Mouse (Mus musculus): ENCODE data around the gene Col6a3.

Col6a3 gene

GRCm38 (mm10) chr1:90793368-90793767 lies 50.4 kb downstream of the Col6a3 start:
- DNase-seq = no peak

- no peak for DNase-seq
These were observed 52.8 kb downstream of the Col6a3 start for GRCm38 (mm10) chr1:90790925-90791324.

- DNase-seq = no peak
These were observed 54.3 kb downstream of the Col6a3 start for GRCm38 (mm10) chr1:90789506-90789905.

- no peak for DNase-seq
These were observed 63.3 kb downstream of the Col6a3 start for GRCm38 (mm10) chr1:90780446-90780845.

GRCm38 (mm10) chr1:90779072-90779471 lies 64.7 kb downstream of the Col6a3 start:
- DNase-seq = peak in 1 of 2 experiments; percentile 23

DNA sequence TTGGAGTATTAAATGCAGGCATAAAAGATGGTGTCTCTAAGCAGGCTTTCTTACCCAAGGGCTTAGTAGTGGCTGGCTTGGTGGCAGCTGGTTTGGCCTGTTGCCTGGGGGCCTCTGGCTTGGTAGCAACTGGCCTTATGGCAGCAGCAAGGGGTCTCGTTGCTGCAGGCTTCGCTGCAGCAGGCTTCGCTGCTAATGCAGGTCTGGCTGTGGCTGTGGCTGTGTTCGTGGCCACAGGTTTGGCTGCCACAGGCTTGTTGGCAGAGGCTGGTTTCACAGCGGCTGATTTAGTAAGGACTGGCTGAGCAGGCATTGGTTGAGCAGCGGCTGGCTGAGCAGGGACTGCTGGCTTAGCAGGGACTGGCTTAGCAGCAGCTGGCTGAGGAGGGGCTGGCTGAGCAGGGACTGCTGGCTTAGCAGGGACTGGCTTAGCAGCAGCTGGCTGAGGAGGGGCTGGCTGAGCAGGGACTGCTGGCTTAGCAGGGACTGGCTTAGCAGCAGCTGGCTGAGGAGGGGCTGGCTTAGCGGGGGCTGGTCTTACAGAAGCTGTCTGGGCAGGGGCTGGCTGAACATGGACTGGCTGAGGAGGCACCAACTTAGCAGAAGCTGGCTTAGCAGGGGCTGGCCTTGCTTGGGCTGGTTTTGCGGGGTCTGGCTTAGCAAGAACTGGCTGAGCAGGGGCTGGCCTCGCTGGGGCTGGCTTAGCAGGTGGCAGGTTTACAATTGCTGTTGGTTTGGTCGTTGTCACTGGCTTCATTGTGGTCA lies 68.1 kb downstream of the Col6a3 start:
- peak; percentile 20 to 33 for DNase-seq

- no peak for DNase-seq
These were observed 72.6 kb downstream of the Col6a3 start for GRCm38 (mm10) chr1:90771172-90771571.

- DNase-seq = no peak
These were observed 73.7 kb downstream of the Col6a3 start for GRCm38 (mm10) chr1:90770027-90770426.

DNA sequence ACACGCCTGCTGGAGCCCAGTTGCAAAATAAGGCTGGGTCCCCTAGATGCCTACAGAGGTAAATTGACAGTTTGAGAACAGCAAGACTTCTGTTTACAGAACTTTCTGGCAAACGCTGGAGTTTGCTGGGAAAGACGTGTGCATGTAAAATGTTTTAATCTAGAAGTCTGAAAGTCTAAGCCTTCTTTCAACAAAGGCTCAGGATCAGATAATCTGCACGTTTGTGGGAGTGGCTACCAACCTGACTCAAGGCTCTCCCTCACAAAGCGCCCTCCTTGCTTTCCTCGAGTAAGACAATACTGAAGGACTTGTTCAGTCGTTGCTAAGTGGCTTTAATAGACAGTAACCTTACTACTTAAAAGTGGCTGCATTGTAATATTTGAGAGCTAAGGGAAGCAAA lies 74.5 kb downstream of the Col6a3 start:
- DNase-seq = no peak

DNA sequence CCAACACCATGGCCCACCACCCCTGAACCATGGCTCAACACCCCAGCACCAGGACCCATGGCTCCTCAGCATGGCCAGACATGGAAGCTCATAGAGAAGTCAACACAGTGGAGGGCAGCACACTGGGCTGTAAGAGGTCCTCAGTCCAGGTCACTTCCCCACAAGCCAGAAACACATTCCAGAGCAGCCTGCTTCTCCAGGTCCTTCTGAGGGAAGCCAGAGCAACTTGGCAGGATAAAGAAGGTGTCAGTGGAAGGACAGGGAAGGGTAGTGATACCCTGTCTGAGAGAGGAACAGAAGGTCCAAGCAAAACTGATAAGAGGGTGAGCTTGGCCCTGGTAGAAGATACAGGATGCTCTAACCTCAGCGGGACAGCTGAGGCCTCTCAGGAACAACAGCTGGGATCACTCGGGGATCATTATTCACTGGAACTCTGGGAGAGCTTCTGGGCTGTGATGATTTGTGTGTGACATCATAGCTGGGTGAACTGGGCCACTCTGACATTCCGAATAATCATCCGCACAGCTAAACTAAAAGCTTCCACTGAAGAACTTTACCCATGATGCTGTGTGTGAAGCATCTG lies 85.6 kb downstream of the Col6a3 start:
- no peak for DNase-seq

DNA sequence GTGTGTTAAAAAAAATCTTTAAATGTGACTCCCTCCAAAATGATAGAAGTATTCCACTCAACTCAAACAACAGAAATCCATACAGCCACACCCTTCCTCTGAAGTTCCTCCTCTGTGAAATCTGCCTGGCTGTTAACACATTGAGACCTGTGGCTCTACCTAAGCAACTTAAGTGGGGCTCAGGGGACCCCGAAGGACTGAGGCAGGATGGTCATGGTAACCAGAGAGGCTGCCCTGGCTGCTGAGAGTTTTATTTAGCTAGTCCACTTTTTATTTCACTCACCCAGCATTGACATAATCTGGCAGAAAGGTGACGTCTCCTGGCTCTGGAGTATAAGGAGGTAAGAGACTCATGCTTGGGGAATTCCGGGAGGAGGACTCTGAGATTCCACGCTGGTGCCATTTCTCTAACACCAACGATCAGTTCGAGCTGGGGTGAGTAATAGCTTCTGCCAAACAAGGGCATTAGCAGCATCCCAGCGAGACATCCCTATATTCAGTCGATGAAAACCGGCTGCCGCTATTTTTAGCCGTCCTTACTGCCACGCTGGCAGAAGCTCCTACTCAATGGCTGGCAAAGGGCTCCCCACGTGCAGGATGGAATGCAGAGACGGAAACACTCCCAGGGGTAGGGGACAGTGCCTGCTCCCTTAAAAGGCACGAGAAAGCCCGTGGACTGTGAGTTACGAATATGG lies 89.8 kb downstream of the Col6a3 start:
- DNase-seq = no peak

DNA sequence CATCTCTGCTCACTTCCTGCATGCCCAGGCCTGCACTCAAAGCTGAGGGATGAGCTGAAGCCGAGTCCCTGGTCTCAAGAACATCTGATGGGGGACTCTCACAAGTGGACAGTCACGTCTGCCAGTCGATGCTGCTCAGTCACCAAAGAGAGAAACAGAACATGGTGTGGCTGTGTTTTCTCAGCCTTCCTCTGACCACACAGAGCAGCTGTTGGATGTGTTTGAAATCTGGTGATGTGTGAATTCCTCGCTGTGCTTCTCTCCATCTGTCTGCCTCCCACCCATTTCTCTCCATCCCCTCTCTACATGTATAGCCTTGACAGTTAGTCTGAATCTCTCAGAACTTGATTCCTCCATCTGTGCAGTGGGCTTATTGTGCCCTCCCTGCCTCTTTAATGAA lies 92.5 kb downstream of the Col6a3 start:
- no peak for DNase-seq

GRCm38 (mm10) chr1:90750169-90750568 lies 93.6 kb downstream of the Col6a3 start:
- DNase-seq = peak in 1 of 2 experiments; percentile 38

GRCm38 (mm10) chr1:90748544-90748943 lies 95.2 kb downstream of the Col6a3 start:
- no peak for DNase-seq

DNA sequence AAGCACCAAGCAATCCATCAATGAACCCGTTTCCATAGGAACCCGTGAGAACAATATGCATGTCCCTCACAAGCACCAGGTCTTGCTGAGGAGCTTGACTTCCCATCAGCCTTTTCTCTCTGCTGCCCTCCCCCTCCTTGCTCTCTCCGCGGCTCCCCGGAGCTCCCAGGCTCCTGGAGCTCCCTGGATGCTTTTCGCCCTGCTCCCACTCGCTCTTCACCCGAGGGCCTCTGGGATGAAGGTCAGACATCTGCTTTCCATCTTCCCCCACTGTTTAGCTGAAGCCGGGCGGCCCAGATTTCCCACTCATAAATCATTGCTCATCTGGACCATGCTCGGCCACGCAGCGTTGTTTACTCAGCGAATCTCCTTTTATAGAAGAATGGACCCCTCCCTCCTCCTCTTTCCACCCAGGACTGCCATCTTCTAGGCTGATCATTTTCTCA lies 99.8 kb downstream of the Col6a3 start:
- DNase-seq = peak; percentile 40 to 58

DNA sequence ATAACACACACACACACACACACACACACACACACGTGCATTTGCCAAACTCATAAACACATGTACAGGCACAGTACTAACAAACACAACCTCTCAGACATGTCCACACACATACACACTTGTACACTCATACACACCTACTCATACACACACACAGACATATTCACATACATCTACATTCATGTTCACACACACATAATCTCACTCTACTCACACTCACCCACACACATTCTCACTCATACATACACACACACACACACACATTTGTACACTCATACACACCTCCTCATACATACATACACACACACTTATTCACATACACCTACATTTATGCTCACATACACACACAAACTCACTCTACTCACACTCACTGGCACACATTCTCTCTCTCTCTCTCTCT lies 100.3 kb downstream of the Col6a3 start:
- DNase-seq = no peak

- no peak for DNase-seq
These were observed 101.1 kb downstream of the Col6a3 start for GRCm38 (mm10) chr1:90742641-90743040.

GRCm38 (mm10) chr1:90740216-90741170 lies 103.3 kb downstream of the Col6a3 start:
- no peak for DNase-seq

DNA sequence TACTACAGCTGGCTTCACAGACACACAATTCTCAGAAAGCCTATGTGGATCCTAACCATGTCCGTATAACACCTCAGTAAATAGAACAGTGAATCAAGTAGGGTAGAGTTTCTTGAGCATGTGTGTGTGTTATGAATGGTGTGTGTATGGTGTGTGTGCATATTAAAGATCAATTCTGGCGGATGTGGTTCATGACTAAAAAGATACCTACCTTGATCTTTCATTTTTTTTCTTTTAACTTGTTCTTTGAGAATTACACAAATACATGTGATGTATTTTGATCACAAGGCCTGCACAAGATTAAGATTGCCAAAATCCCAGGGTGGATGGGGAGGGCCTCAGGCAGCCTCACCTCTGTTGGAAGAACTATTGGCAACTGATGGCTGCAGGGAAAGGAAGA lies 104.9 kb downstream of the Col6a3 start:
- DNase-seq = no peak

DNA sequence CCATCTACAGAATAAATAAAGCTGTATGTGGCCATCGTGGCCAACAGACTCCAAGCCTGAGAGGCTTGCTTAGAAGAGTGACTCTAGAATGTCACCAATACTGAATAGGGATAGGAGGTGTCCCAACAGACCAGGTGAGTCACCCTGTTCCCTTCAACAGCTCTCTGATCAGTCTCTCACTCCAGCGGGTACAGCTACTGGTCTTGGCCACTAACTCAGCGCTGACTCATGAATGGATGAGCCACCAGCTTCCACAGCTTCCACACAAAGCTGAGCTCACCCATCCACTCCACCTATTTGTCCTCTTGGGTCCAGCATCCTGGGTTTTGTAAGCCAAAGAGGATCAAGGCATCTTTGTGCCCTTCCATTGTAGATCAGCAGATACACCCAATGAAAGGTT lies 114.3 kb downstream of the Col6a3 start:
- no peak for DNase-seq

- DNase-seq = no peak
These were observed 120.0 kb downstream of the Col6a3 start for GRCm38 (mm10) chr1:90723754-90724153.

DNA sequence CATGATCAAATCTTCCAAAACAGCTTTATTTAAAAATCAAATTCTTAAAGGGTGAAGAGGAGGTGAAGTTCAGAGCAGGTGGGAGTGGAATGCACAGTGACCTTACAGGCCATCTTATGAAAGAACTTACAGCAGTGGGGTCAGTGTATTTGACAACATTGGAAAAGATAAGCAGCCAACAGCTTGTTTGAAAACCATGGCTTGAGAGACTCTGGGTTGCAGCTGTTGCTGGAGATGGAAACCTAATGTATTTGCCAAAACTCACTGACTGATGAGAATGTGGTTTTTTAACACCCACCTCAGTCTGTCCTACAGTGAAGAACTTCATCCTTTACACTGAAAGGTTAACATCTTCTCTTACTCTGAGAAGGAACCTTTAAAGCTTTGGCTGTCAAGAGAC lies 120.4 kb downstream of the Col6a3 start:
- DNase-seq = peak in 1 of 2 experiments; percentile 17

- DNase-seq = no peak
These were observed 121.8 kb downstream of the Col6a3 start for GRCm38 (mm10) chr1:90722021-90722420.

Measured in lung, adult 18-20 months (tissue).